Comparison of ENCODE assay signal across 15 mouse cellular contexts in genomic region chr8:71289098-71289497, GRCm38 (mm10). TPM values are rescaled to one million over a fixed set of nuclear protein-coding genes. Genes with fewer than 3 reads are reported as not detected.
DNase-seq lines count a peak whose midpoint lies in the region; ATAC-seq and TF ChIP-seq lines count a peak whose summit lies in the region.
"Had no signal": no experiment of that assay in that cellular context is flagged by ENCODE, and none has a peak within 500 bp of the region (broad histone marks: within the 10 kb centered on the region; RNA-seq: fewer than 3 reads in every experiment).

No protein-coding gene starts in this region.

- no peaks in the 10 kb centered on the region for H3K9me3 ChIP-seq in heart, embryonic 14.5 days (ENCODE audit: control insufficient read depth, low read length)
- H3K9me3 ChIP-seq in hindbrain, embryonic 16.5 days (ENCODE audit: control insufficient read depth, low read length) = no peaks in the 10 kb centered on the region
- H3K9me3 ChIP-seq: embryonic facial prominence, embryonic 15.5 days; hindbrain, embryonic 12.5 days; limb, embryonic 10.5 days had no signal

- H3K4me2 ChIP-seq in heart, embryonic 14.5 days (ENCODE audit: low read length) = no peak overlapping the region
- H3K4me2 ChIP-seq in hindbrain, embryonic 16.5 days (ENCODE audit: low read length) = no peak overlapping the region
- H3K4me2 ChIP-seq: embryonic facial prominence, embryonic 15.5 days; hindbrain, embryonic 12.5 days had no signal

- no peak overlapping the region for H3K9ac ChIP-seq in heart, embryonic 14.5 days (ENCODE audit: low read length)
- no peak overlapping the region for H3K9ac ChIP-seq in hindbrain, embryonic 16.5 days (ENCODE audit: low read depth, low read length)
- H3K9ac ChIP-seq: embryonic facial prominence, embryonic 15.5 days; hindbrain, embryonic 12.5 days had no signal

- intact Hi-C loops in gastrocnemius, adult 2 months (cut with DNase I) = no loop called here
- intact Hi-C loops in left cerebral cortex, postnatal 36 days (cut with DNase I) = no loop called here

- ATAC-seq in heart, embryonic 14.5 days (ENCODE audit: insufficient number of reproducible peaks, insufficient read depth, low FRiP score, low read depth) = no peak
- no peak for ATAC-seq in hindbrain, embryonic 16.5 days

- peak; percentile 55 for DNase-seq in gastrocnemius, adult 2 months
- no peak for DNase-seq in gastrocnemius, postnatal 25 days
- DNase-seq in 3T3-L1 (ENCODE audit: low read depth, low spot score) = peak; percentile 55
- DNase-seq in lung, postnatal 25 days (ENCODE audit: low spot score) = peak; percentile 55
- no peak for DNase-seq in left cerebral cortex, adult 11 months (ENCODE audit: low spot score)
- DNase-seq in left cerebral cortex, postnatal 36 days (ENCODE audit: low spot score in 2 of 2) = no peak
- DNase-seq: cerebellum, postnatal 36 days; kidney, adult 18-20 months; thymus, adult 18-20 months had no signal

- 33% methylated on average over 7 of the region's 7 CpGs for WGBS in heart, embryonic 14.5 days
- WGBS in hindbrain, embryonic 16.5 days = 87% methylated on average over 7 of the region's 7 CpGs

- no peaks in the 10 kb centered on the region for H3K27me3 ChIP-seq in heart, embryonic 14.5 days (ENCODE audit: control insufficient read depth, insufficient read depth, low read length)
- no peaks in the 10 kb centered on the region for H3K27me3 ChIP-seq in hindbrain, embryonic 16.5 days (replicated peaks; ENCODE audit: control insufficient read depth, insufficient read depth, low read length)
- H3K27me3 ChIP-seq: embryonic facial prominence, embryonic 15.5 days; hindbrain, embryonic 12.5 days had no signal

- H3K27ac ChIP-seq in gastrocnemius, adult 2 months = peak overlapping the region; percentile 44
- H3K27ac ChIP-seq in heart, embryonic 14.5 days (replicated peaks in 1 of 2; ENCODE audit: control insufficient read depth in 1 of 2, insufficient read depth in 1 of 2, low read depth in 2 of 2, low read length in 2 of 2) = peak overlapping the region; percentile 29 to 44; a peak in 2 of 4 replicates
- no peak overlapping the region for H3K27ac ChIP-seq in hindbrain, embryonic 16.5 days (ENCODE audit: low read depth, low read length)
- H3K27ac ChIP-seq: embryonic facial prominence, embryonic 15.5 days; hindbrain, embryonic 12.5 days; limb, embryonic 10.5 days had no signal

- H3K4me3 ChIP-seq in gastrocnemius, adult 2 months = no peak overlapping the region
- H3K4me3 ChIP-seq in heart, embryonic 14.5 days (ENCODE audit: control insufficient read depth in 1 of 2, insufficient read depth in 1 of 2, low read depth in 1 of 2, low read length in 2 of 2) = no peak overlapping the region
- no peak overlapping the region for H3K4me3 ChIP-seq in hindbrain, embryonic 16.5 days (ENCODE audit: low read length)
- H3K4me3 ChIP-seq: embryonic facial prominence, embryonic 15.5 days; hindbrain, embryonic 12.5 days; limb, embryonic 10.5 days; myocyte had no signal

- TF ChIP-seq CTCF in gastrocnemius, adult 2 months (IDR thresholded peaks at IDR 0.05) = no peak

- H3K36me3 ChIP-seq in heart, embryonic 14.5 days (ENCODE audit: control insufficient read depth, insufficient read depth, low read length) = peaks cover 33% of the 10 kb centered on the region
- H3K36me3 ChIP-seq in hindbrain, embryonic 16.5 days (ENCODE audit: control insufficient read depth, insufficient read depth, low read length) = peaks cover 13% of the 10 kb centered on the region

- peaks cover 19 to 26% of the 10 kb centered on the region in 2 experiments for H3K4me1 ChIP-seq in heart, embryonic 14.5 days (ENCODE audit: control insufficient read depth in 2 of 2, insufficient read depth in 2 of 2, low read length in 2 of 2)
- H3K4me1 ChIP-seq in hindbrain, embryonic 16.5 days (ENCODE audit: control insufficient read depth, insufficient read depth, low read depth, low read length) = no peaks in the 10 kb centered on the region
- H3K4me1 ChIP-seq: embryonic facial prominence, embryonic 15.5 days; hindbrain, embryonic 12.5 days; limb, embryonic 10.5 days had no signal

RNA-seq across cellular contexts. Expression of gene Haus8, which starts 16.4 kb away (rescaled TPM):
- total RNA-seq in gastrocnemius, adult 2 months (2021) = 1 to 10 TPM; 5.5 to 7.9 TPM
- 10 to 100 TPM in 1 of 2 experiments, 1 to 10 TPM in 1; 7.4 to 11.3 TPM for total RNA-seq in gastrocnemius, postnatal 25 days (2021)
- 134 and 144 TPM in 2 replicates for polyA plus RNA-seq in heart, embryonic 14.5 days (2014; fragmentation: Nextera tagmentation; extraction: Ambion mirVana)
- 10 to 100 TPM; 12.3 to 15.8 TPM for total RNA-seq in left cerebral cortex, postnatal 36 days (2021)
- polyA plus RNA-seq in hindbrain, embryonic 16.5 days (2015; fragmentation: Nextera tagmentation; extraction: Ambion mirVana) = 72.5 and 73.9 TPM in 2 replicates

RNA-seq across cellular contexts. Expression of gene Myo9b, which starts 16.6 kb away (rescaled TPM):
- 1 to 10 TPM; 6.1 to 9.3 TPM for total RNA-seq in gastrocnemius, adult 2 months (2021)
- total RNA-seq in gastrocnemius, postnatal 25 days (2021) = 10 to 100 TPM in 1 of 2 experiments, 1 to 10 TPM in 1; 9.1 to 12.2 TPM
- 16.8 and 17.9 TPM in 2 replicates for polyA plus RNA-seq in heart, embryonic 14.5 days (2014; fragmentation: Nextera tagmentation; extraction: Ambion mirVana)
- 10 to 100 TPM; 24.3 to 39.4 TPM for total RNA-seq in left cerebral cortex, postnatal 36 days (2021)
- 13.1 and 16.7 TPM in 2 replicates for polyA plus RNA-seq in hindbrain, embryonic 16.5 days (2015; fragmentation: Nextera tagmentation; extraction: Ambion mirVana)

Comparison
In these comparisons a context has a peak if more than half of its experiments do, and no peak if none do; other contexts are left out.
1. DNase-seq: peak in gastrocnemius, adult 2 months (single experiment), 3T3-L1 (single experiment) and lung, postnatal 25 days (single experiment); none in gastrocnemius, postnatal 25 days (single experiment), left cerebral cortex, adult 11 months (single experiment) and left cerebral cortex, postnatal 36 days (0 of 2).